In the genomic region with DNA sequence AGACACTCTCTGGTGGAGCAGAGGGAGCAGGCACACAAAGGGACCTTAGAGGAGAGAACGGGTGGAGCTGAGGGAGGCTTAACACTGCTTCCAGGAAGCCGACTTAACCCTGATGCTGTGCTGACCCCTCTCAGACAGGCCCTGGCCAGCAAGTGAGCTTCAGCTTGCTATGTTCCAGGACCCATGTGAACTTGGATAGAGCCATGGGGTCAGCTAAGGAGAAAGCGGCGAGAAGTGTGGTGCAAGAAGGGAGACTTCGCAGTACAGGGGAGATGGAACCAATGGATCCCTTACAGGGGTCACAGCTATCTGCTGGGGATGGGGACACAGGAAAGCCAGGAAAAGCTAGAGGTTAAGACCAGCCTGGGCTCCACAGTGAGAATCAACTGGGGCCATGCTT, we compare ENCODE assay signal across 13 mouse cellular contexts. TPM values are rescaled to one million over a fixed set of nuclear protein-coding genes. Genes with fewer than 3 reads are reported as not detected.
DNase-seq lines count a peak whose midpoint lies in the region; ATAC-seq and TF ChIP-seq lines count a peak whose summit lies in the region.
"Had no signal": no experiment of that assay in that cellular context is flagged by ENCODE, and none has a peak within 500 bp of the region (broad histone marks: within the 10 kb centered on the region; RNA-seq: fewer than 3 reads in every experiment).

No protein-coding gene starts in this region.

- no peak overlapping the region; the same call in 1 of the 2 replicates for H3K9ac ChIP-seq in midbrain, embryonic 12.5 days (replicated peaks)
- no peak overlapping the region for H3K9ac ChIP-seq in midbrain, postnatal 0 days (replicated peaks; ENCODE audit: low read length, poor library complexity, severe bottlenecking)
- peak overlapping the region; percentile 21; the same call in 1 of the 2 replicates for H3K9ac ChIP-seq in embryonic facial prominence, embryonic 13.5 days
- H3K9ac ChIP-seq: hindbrain, embryonic 15.5 days; lung, embryonic 15.5 days had no signal

- no peak overlapping the region for H3K4me2 ChIP-seq in midbrain, embryonic 12.5 days (replicated peaks)
- H3K4me2 ChIP-seq in midbrain, postnatal 0 days (ENCODE audit: low read depth, low read length, poor library complexity, severe bottlenecking): no peak overlapping the region
- no peak overlapping the region for H3K4me2 ChIP-seq in embryonic facial prominence, embryonic 13.5 days
- H3K4me2 ChIP-seq in myocyte (ENCODE audit: low read depth): peak overlapping the region; percentile 88
- H3K4me2 ChIP-seq: hindbrain, embryonic 15.5 days; lung, embryonic 15.5 days had no signal

- 64% methylated on average over 5 of the region's 5 CpGs for WGBS in midbrain, embryonic 12.5 days
- 73% methylated on average over 5 of the region's 5 CpGs for WGBS in midbrain, postnatal 0 days
- 64% methylated on average over 5 of the region's 5 CpGs for WGBS in embryonic facial prominence, embryonic 13.5 days

- ATAC-seq in midbrain, embryonic 12.5 days (ENCODE audit: low FRiP score, low read depth): no peak
- no peak for ATAC-seq in midbrain, postnatal 0 days (ENCODE audit: low FRiP score)
- ATAC-seq in embryonic facial prominence, embryonic 13.5 days (ENCODE audit: insufficient number of reproducible peaks, insufficient read depth, low FRiP score, low TSS enrichment, low read depth): no peak
- no peak for ATAC-seq in megakaryocyte, adult 5-6 weeks (ENCODE audit: poor library complexity, severe bottlenecking)
- no peak for ATAC-seq in frontal cortex, adult (ENCODE audit: low TSS enrichment)

- no peak overlapping the region for H3ac ChIP-seq in myocyte (ENCODE audit: control insufficient read depth, insufficient read length)

- H3K4me1 ChIP-seq in midbrain, embryonic 12.5 days: peaks cover 34% of the 10 kb centered on the region
- H3K4me1 ChIP-seq in midbrain, postnatal 0 days (ENCODE audit: insufficient read depth, low read length): no peaks in the 10 kb centered on the region; the same call in 1 of the 2 replicates
- peaks cover 57% of the 10 kb centered on the region for H3K4me1 ChIP-seq in embryonic facial prominence, embryonic 13.5 days

- no peak for TF ChIP-seq POLR2A in myocyte (IDR thresholded peaks at IDR 0.05; ENCODE audit: insufficient read length, low read depth)

- H3K36me3 ChIP-seq in midbrain, embryonic 12.5 days: no peaks in the 10 kb centered on the region
- no peaks in the 10 kb centered on the region for H3K36me3 ChIP-seq in midbrain, postnatal 0 days (ENCODE audit: insufficient read depth, low read length)
- no peaks in the 10 kb centered on the region for H3K36me3 ChIP-seq in embryonic facial prominence, embryonic 13.5 days
- H3K36me3 ChIP-seq in myocyte (ENCODE audit: control insufficient read depth, insufficient read depth): no peaks in the 10 kb centered on the region
- H3K36me3 ChIP-seq: hindbrain, embryonic 15.5 days; lung, embryonic 15.5 days had no signal

- TF ChIP-seq CTCF in midbrain, postnatal 0 days (IDR thresholded peaks at IDR 0.05): no peak

- no peak overlapping the region for H3K4me3 ChIP-seq in midbrain, embryonic 12.5 days
- H3K4me3 ChIP-seq in midbrain, postnatal 0 days (ENCODE audit: low read depth, low read length): no peak overlapping the region
- no peak overlapping the region for H3K4me3 ChIP-seq in embryonic facial prominence, embryonic 13.5 days
- peak overlapping the region; percentile 1 for H3K4me3 ChIP-seq in myocyte
- H3K4me3 ChIP-seq: hindbrain, embryonic 15.5 days; lung, embryonic 15.5 days had no signal

- intact Hi-C loops in heart, postnatal 25 days (cut with DNase I): no loop called here

- peaks cover 23% of the 10 kb centered on the region for H3K79me2 ChIP-seq in myocyte (ENCODE audit: control insufficient read depth, insufficient read depth)

- H3K27me3 ChIP-seq in midbrain, embryonic 12.5 days: peaks cover 20% of the 10 kb centered on the region
- peaks cover 4% of the 10 kb centered on the region for H3K27me3 ChIP-seq in midbrain, postnatal 0 days (ENCODE audit: insufficient read depth, low read length)
- no peaks in the 10 kb centered on the region for H3K27me3 ChIP-seq in embryonic facial prominence, embryonic 13.5 days
- H3K27me3 ChIP-seq in myocyte (ENCODE audit: control insufficient read depth, insufficient read depth, insufficient read length): no peaks in the 10 kb centered on the region
- H3K27me3 ChIP-seq: CH12.LX; lung, embryonic 15.5 days had no signal

- H3K9me3 ChIP-seq in midbrain, embryonic 12.5 days: no peaks in the 10 kb centered on the region
- no peaks in the 10 kb centered on the region for H3K9me3 ChIP-seq in midbrain, postnatal 0 days (ENCODE audit: low read length)
- no peaks in the 10 kb centered on the region for H3K9me3 ChIP-seq in embryonic facial prominence, embryonic 13.5 days
- H3K9me3 ChIP-seq: hindbrain, embryonic 15.5 days; lung, embryonic 15.5 days had no signal

- peak overlapping the region; percentile 42; the same call in 1 of the 2 replicates for H3K27ac ChIP-seq in midbrain, embryonic 12.5 days (replicated peaks)
- no peak overlapping the region for H3K27ac ChIP-seq in midbrain, postnatal 0 days (ENCODE audit: low read depth, low read length)
- peak overlapping the region; percentile 99; the same call in 1 of the 2 replicates for H3K27ac ChIP-seq in embryonic facial prominence, embryonic 13.5 days
- H3K27ac ChIP-seq: hindbrain, embryonic 15.5 days had no signal

- peak; percentile 35 for DNase-seq in heart, adult 8-10 months (ENCODE audit: low spot score)
- no peak for DNase-seq in heart, postnatal 25 days (ENCODE audit: low spot score)
- no peak for DNase-seq in midbrain, postnatal 0 days (ENCODE audit: low spot score)
- DNase-seq: cerebellum, postnatal 14 days; layer of hippocampus, adult 9-11 months had no signal

TF ChIP-seq in myocyte, 11 proteins besides CTCF, POLR2A, EP300 and RAD21 (continues in another document):
- TF ChIP-seq TCF12 (IDR thresholded peaks at IDR 0.05; ENCODE audit: insufficient read depth, poor library complexity, severe bottlenecking) (no peak), CEBPB (IDR thresholded peaks at IDR 0.05; ENCODE audit: insufficient read depth, poor library complexity, severe bottlenecking) (no peak), TCF3 (IDR thresholded peaks at IDR 0.05; ENCODE audit: insufficient read length, low read depth) (no peak)

RNA-seq across cellular contexts. Expression of gene Pcolce, which starts 0.5 kb away (rescaled TPM):
- total RNA-seq in heart, adult 8-10 months (2022): 10 to 100 TPM; 38.9 to 46.0 (median 42.2) TPM
- total RNA-seq in heart, postnatal 25 days (2021): 10 to 100 TPM; 66.9 to 71.3 TPM
- 49.0 and 68.9 TPM in 2 replicates for polyA plus RNA-seq in midbrain, embryonic 12.5 days (2016; fragmentation: Nextera tagmentation; extraction: Ambion mirVana)
- 18.6 and 19.4 TPM in 2 replicates for total RNA-seq in midbrain, postnatal 0 days (2014; rRNA removed)
- 16.7 and 19.6 TPM in 2 replicates for polyA plus RNA-seq in midbrain, postnatal 0 days (2015; fragmentation: Nextera tagmentation; extraction: Ambion mirVana)
- polyA plus RNA-seq in embryonic facial prominence, embryonic 13.5 days (2015; fragmentation: Nextera tagmentation; extraction: Ambion mirVana): 122 and 135 TPM in 2 replicates
- 368 TPM for polyA plus RNA-seq in myocyte (2012; fragmentation: generic; extraction: Trizol)
- 0.40 and 1.0 TPM in 2 replicates for total RNA-seq in megakaryocyte, adult 5-6 weeks (2015)
- 0.51 TPM in 1 of 2 replicates, not detected in the other for total RNA-seq in megakaryocyte, adult 5-6 weeks (2017)

RNA-seq across cellular contexts. Expression of gene Mospd3, which starts 12.2 kb away (rescaled TPM):
- total RNA-seq in heart, adult 8-10 months (2022): 10 to 100 TPM in 3 of 4 experiments, 1 to 10 TPM in 1; 9.0 to 17.6 (median 14.4) TPM
- total RNA-seq in heart, postnatal 25 days (2021): 10 to 100 TPM; 16.2 to 17.5 TPM
- 31.9 and 33.5 TPM in 2 replicates for polyA plus RNA-seq in midbrain, embryonic 12.5 days (2016; fragmentation: Nextera tagmentation; extraction: Ambion mirVana)
- 17.7 and 18.5 TPM in 2 replicates for total RNA-seq in midbrain, postnatal 0 days (2014; rRNA removed)
- polyA plus RNA-seq in midbrain, postnatal 0 days (2015; fragmentation: Nextera tagmentation; extraction: Ambion mirVana): 70.5 and 71.3 TPM in 2 replicates
- polyA plus RNA-seq in embryonic facial prominence, embryonic 13.5 days (2015; fragmentation: Nextera tagmentation; extraction: Ambion mirVana): 33.3 and 33.8 TPM in 2 replicates
- polyA plus RNA-seq in myocyte (2012; fragmentation: generic; extraction: Trizol): 30.3 TPM
- 60.5 and 64.2 TPM in 2 replicates for total RNA-seq in megakaryocyte, adult 5-6 weeks (2015)
- total RNA-seq in megakaryocyte, adult 5-6 weeks (2017): 6.4 and 10.6 TPM in 2 replicates

RNA-seq across cellular contexts. Expression of gene Fbxo24, which starts 15.7 kb away (rescaled TPM):
- total RNA-seq in heart, adult 8-10 months (2022): under 1 TPM; 0.19 to 0.29 (median 0.23) TPM
- under 1 TPM; 0.11 to 0.36 TPM for total RNA-seq in heart, postnatal 25 days (2021)
- 0.23 and 0.24 TPM in 2 replicates for polyA plus RNA-seq in midbrain, embryonic 12.5 days (2016; fragmentation: Nextera tagmentation; extraction: Ambion mirVana)
- total RNA-seq in midbrain, postnatal 0 days (2014; rRNA removed): 0.28 TPM in 1 of 2 replicates, not detected in the other
- polyA plus RNA-seq in midbrain, postnatal 0 days (2015; fragmentation: Nextera tagmentation; extraction: Ambion mirVana): 0.09 and 0.10 TPM in 2 replicates
- 0.13 TPM in 1 of 2 replicates, not detected in the other for polyA plus RNA-seq in embryonic facial prominence, embryonic 13.5 days (2015; fragmentation: Nextera tagmentation; extraction: Ambion mirVana)
- polyA plus RNA-seq in myocyte (2012; fragmentation: generic; extraction: Trizol): 0.72 TPM
- total RNA-seq in megakaryocyte, adult 5-6 weeks (2015): 0.18 TPM in 1 of 2 replicates, not detected in the other
- 0.37 TPM in 1 of 2 replicates, not detected in the other for total RNA-seq in megakaryocyte, adult 5-6 weeks (2017)

RNA-seq across cellular contexts. Expression of gene Lrch4, which starts 15.8 kb away (rescaled TPM):
- 10 to 100 TPM; 13.1 to 17.8 (median 17.1) TPM for total RNA-seq in heart, adult 8-10 months (2022)
- total RNA-seq in heart, postnatal 25 days (2021): 10 to 100 TPM; 17.6 to 18.2 TPM
- 31.3 and 33.5 TPM in 2 replicates for polyA plus RNA-seq in midbrain, embryonic 12.5 days (2016; fragmentation: Nextera tagmentation; extraction: Ambion mirVana)
- 13.1 and 14.5 TPM in 2 replicates for total RNA-seq in midbrain, postnatal 0 days (2014; rRNA removed)
- 13.1 and 15.9 TPM in 2 replicates for polyA plus RNA-seq in midbrain, postnatal 0 days (2015; fragmentation: Nextera tagmentation; extraction: Ambion mirVana)
- polyA plus RNA-seq in embryonic facial prominence, embryonic 13.5 days (2015; fragmentation: Nextera tagmentation; extraction: Ambion mirVana): 31.5 and 33.9 TPM in 2 replicates
- polyA plus RNA-seq in myocyte (2012; fragmentation: generic; extraction: Trizol): 29.1 TPM
- total RNA-seq in megakaryocyte, adult 5-6 weeks (2015): 76.5 and 93.0 TPM in 2 replicates
- 57.1 and 66.7 TPM in 2 replicates for total RNA-seq in megakaryocyte, adult 5-6 weeks (2017)

RNA-seq across cellular contexts. Expression of gene Gm20605, which starts 15.9 kb away (rescaled TPM):
- 1 to 10 TPM; 2.3 to 4.2 (median 2.7) TPM for total RNA-seq in heart, adult 8-10 months (2022)
- 1 to 10 TPM; 3.2 to 4.5 TPM for total RNA-seq in heart, postnatal 25 days (2021)
- polyA plus RNA-seq in midbrain, embryonic 12.5 days (2016; fragmentation: Nextera tagmentation; extraction: Ambion mirVana): 10.7 and 12.9 TPM in 2 replicates
- total RNA-seq in midbrain, postnatal 0 days (2014; rRNA removed): 0.99 and 4.1 TPM in 2 replicates
- 4.4 and 6.5 TPM in 2 replicates for polyA plus RNA-seq in midbrain, postnatal 0 days (2015; fragmentation: Nextera tagmentation; extraction: Ambion mirVana)
- 7.9 and 8.2 TPM in 2 replicates for polyA plus RNA-seq in embryonic facial prominence, embryonic 13.5 days (2015; fragmentation: Nextera tagmentation; extraction: Ambion mirVana)
- 3.3 TPM for polyA plus RNA-seq in myocyte (2012; fragmentation: generic; extraction: Trizol)
- 8.1 and 10.2 TPM in 2 replicates for total RNA-seq in megakaryocyte, adult 5-6 weeks (2015)
- total RNA-seq in megakaryocyte, adult 5-6 weeks (2017): 5.7 and 18.8 TPM in 2 replicates
